Comparison of ENCODE assay signal across 28 mouse cellular contexts in the genomic region with DNA sequence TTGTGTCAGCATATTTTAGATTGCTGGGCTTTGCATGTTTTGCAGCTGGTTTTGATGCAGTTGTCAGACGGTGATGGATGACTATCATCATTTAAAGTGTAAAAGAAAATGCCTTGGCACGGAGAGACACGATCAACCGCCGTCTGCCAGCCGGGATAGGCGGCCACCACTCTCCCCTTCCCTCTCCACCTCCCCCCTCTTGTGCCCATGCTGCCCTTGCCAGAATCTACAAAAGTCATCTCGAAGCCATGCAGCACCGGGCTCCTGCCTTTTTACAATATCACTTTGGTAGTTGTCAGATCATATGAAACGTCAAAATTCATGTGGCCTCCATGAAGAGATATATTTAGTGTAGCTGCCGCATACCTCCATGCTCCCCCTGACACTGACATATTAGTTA.
DNase-seq lines count a peak whose midpoint lies in the region; ATAC-seq lines count a peak whose summit lies in the region.
"Had no signal": no experiment of that assay in that cellular context is flagged by ENCODE, and none has a peak within 500 bp of the region (broad histone marks: within the 10 kb centered on the region; RNA-seq: fewer than 3 reads in every experiment).

No protein-coding gene starts in this region.

- no peak overlapping the region for H3K9ac ChIP-seq in embryonic facial prominence, embryonic 14.5 days (ENCODE audit: low read depth, low read length)
- no peak overlapping the region for H3K9ac ChIP-seq in hindbrain, embryonic 14.5 days
- H3K9ac ChIP-seq: embryonic facial prominence, embryonic 12.5 days; heart, embryonic 15.5 days; limb, embryonic 13.5 days; liver, postnatal 0 days; midbrain, embryonic 13.5 days; stomach, embryonic 15.5 days had no signal

- no peaks in the 10 kb centered on the region; the same call in 1 of the 2 replicates for H3K27me3 ChIP-seq in embryonic facial prominence, embryonic 14.5 days (replicated peaks; ENCODE audit: control insufficient read depth, insufficient read depth, low read length)
- no peaks in the 10 kb centered on the region for H3K27me3 ChIP-seq in embryonic facial prominence, embryonic 10.5 days (replicated peaks; ENCODE audit: low read depth, poor library complexity, severe bottlenecking)
- H3K27me3 ChIP-seq in hindbrain, embryonic 14.5 days (ENCODE audit: control insufficient read depth, insufficient read depth, low read length) = no peaks in the 10 kb centered on the region
- no peaks in the 10 kb centered on the region; the same call in 1 of the 2 replicates for H3K27me3 ChIP-seq in hindbrain, embryonic 10.5 days (ENCODE audit: insufficient read depth, poor library complexity, severe bottlenecking)
- H3K27me3 ChIP-seq: embryonic facial prominence, embryonic 12.5 days; heart, embryonic 15.5 days; megakaryocyte, embryonic 14.5 days; stomach, embryonic 15.5 days had no signal

- ATAC-seq in embryonic facial prominence, embryonic 14.5 days (ENCODE audit: low read depth) = no peak
- no peak for ATAC-seq in hindbrain, embryonic 14.5 days (ENCODE audit: low FRiP score)
- ATAC-seq: activated CD4-positive, CD25-positive, alpha-beta regulatory T cell, adult 4 months; CD4-positive, CD25-positive, alpha-beta regulatory T cell, adult 4 months; intestine, postnatal 0 days; liver, postnatal 0 days; midbrain, embryonic 13.5 days had no signal

- no peak overlapping the region for H3K4me3 ChIP-seq in embryonic facial prominence, embryonic 14.5 days (ENCODE audit: low read depth, low read length)
- H3K4me3 ChIP-seq in embryonic facial prominence, embryonic 10.5 days = no peak overlapping the region
- no peak overlapping the region for H3K4me3 ChIP-seq in hindbrain, embryonic 14.5 days (replicated peaks; ENCODE audit: low read length)
- H3K4me3 ChIP-seq in hindbrain, embryonic 10.5 days = no peak overlapping the region
- H3K4me3 ChIP-seq: embryonic facial prominence, embryonic 12.5 days; forebrain, embryonic 10.5 days; heart, embryonic 10.5 days; heart, embryonic 15.5 days; limb, embryonic 13.5 days; megakaryocyte, embryonic 14.5 days; midbrain, embryonic 13.5 days; stomach, embryonic 15.5 days had no signal

- no peak overlapping the region for H3K27ac ChIP-seq in embryonic facial prominence, embryonic 14.5 days (replicated peaks; ENCODE audit: low read depth, low read length)
- no peak overlapping the region for H3K27ac ChIP-seq in embryonic facial prominence, embryonic 10.5 days (replicated peaks)
- no peak overlapping the region for H3K27ac ChIP-seq in hindbrain, embryonic 14.5 days
- H3K27ac ChIP-seq in hindbrain, embryonic 10.5 days = no peak overlapping the region
- H3K27ac ChIP-seq: embryonic facial prominence, embryonic 12.5 days; forebrain, embryonic 10.5 days; heart, embryonic 10.5 days; heart, embryonic 15.5 days; limb, embryonic 13.5 days; midbrain, embryonic 13.5 days; stomach, embryonic 15.5 days had no signal

- H3K4me2 ChIP-seq in embryonic facial prominence, embryonic 14.5 days (ENCODE audit: low read depth, low read length) = no peak overlapping the region
- H3K4me2 ChIP-seq in hindbrain, embryonic 14.5 days (replicated peaks) = 0 out of 2 replicates have a peak overlapping the region, but pooled peaks have one; percentile 19
- H3K4me2 ChIP-seq: embryonic facial prominence, embryonic 12.5 days; heart, embryonic 15.5 days; limb, embryonic 13.5 days; liver, embryonic 11.5 days; midbrain, embryonic 13.5 days; stomach, embryonic 15.5 days had no signal

- WGBS in embryonic facial prominence, embryonic 14.5 days = 58% methylated on average over 11 of the region's 11 CpGs
- 85% methylated on average over 11 of the region's 11 CpGs for WGBS in embryonic facial prominence, embryonic 10.5 days
- 43% methylated on average over 11 of the region's 11 CpGs for WGBS in hindbrain, embryonic 14.5 days
- WGBS in hindbrain, embryonic 10.5 days = 82% methylated on average over 11 of the region's 11 CpGs

- DNase-seq in embryonic facial prominence, embryonic 14.5 days (ENCODE audit: low spot score) = peak; percentile 29
- no peak for DNase-seq in embryonic facial prominence, embryonic 10.5 days (ENCODE audit: low spot score)
- no peak for DNase-seq in hindbrain, embryonic 14.5 days (ENCODE audit: low spot score)
- no peak for DNase-seq in hindbrain, embryonic 10.5 days (ENCODE audit: low spot score)
- peak; percentile 1 for DNase-seq in NIH3T3 (ENCODE audit: low read depth)
- peak; percentile 40 for DNase-seq in mesoderm, embryonic 11.5 days (ENCODE audit: low read depth, low spot score)
- DNase-seq in natural killer cell, adult 2 months (ENCODE audit: low spot score in 2 of 2) = no peak
- DNase-seq: adrenal gland, adult 8-10 months; cerebellum, adult 18-20 months; cerebellum, postnatal 36 days; gastrocnemius, postnatal 10 days; kidney, adult 9 months; kidney, postnatal 14 days; layer of hippocampus, adult 9-11 months; liver, postnatal 0 days; right cerebral cortex, postnatal 25 days had no signal

- no peaks in the 10 kb centered on the region for H3K36me3 ChIP-seq in embryonic facial prominence, embryonic 14.5 days (ENCODE audit: control insufficient read depth, insufficient read depth, low read length)
- H3K36me3 ChIP-seq in embryonic facial prominence, embryonic 10.5 days (replicated peaks) = no peaks in the 10 kb centered on the region
- H3K36me3 ChIP-seq in hindbrain, embryonic 14.5 days (replicated peaks; ENCODE audit: control insufficient read depth, insufficient read depth) = no peaks in the 10 kb centered on the region
- H3K36me3 ChIP-seq in hindbrain, embryonic 10.5 days = no peaks in the 10 kb centered on the region
- H3K36me3 ChIP-seq: embryonic facial prominence, embryonic 12.5 days; forebrain, embryonic 10.5 days; heart, embryonic 10.5 days; heart, embryonic 15.5 days; limb, embryonic 13.5 days; midbrain, embryonic 13.5 days; stomach, embryonic 15.5 days had no signal

- no peaks in the 10 kb centered on the region for H3K4me1 ChIP-seq in embryonic facial prominence, embryonic 14.5 days (ENCODE audit: control insufficient read depth, insufficient read depth, low read length)
- H3K4me1 ChIP-seq in embryonic facial prominence, embryonic 10.5 days = no peaks in the 10 kb centered on the region
- peaks cover 7% of the 10 kb centered on the region for H3K4me1 ChIP-seq in hindbrain, embryonic 14.5 days (replicated peaks; ENCODE audit: control insufficient read depth, insufficient read depth, low read length)
- H3K4me1 ChIP-seq in hindbrain, embryonic 10.5 days (replicated peaks) = no peaks in the 10 kb centered on the region; the same call in 1 of the 2 replicates
- H3K4me1 ChIP-seq: embryonic facial prominence, embryonic 12.5 days; heart, embryonic 10.5 days; limb, embryonic 13.5 days; megakaryocyte, embryonic 14.5 days; midbrain, embryonic 13.5 days; stomach, embryonic 15.5 days had no signal

- no peaks in the 10 kb centered on the region for H3K9me3 ChIP-seq in embryonic facial prominence, embryonic 14.5 days (ENCODE audit: control insufficient read depth, low read length)
- H3K9me3 ChIP-seq in embryonic facial prominence, embryonic 10.5 days = no peaks in the 10 kb centered on the region
- H3K9me3 ChIP-seq in hindbrain, embryonic 14.5 days (ENCODE audit: control insufficient read depth, low read length) = no peaks in the 10 kb centered on the region
- H3K9me3 ChIP-seq in hindbrain, embryonic 10.5 days = no peaks in the 10 kb centered on the region
- H3K9me3 ChIP-seq: embryonic facial prominence, embryonic 12.5 days; forebrain, embryonic 10.5 days; heart, embryonic 10.5 days; heart, embryonic 15.5 days; limb, embryonic 13.5 days; megakaryocyte, embryonic 14.5 days; midbrain, embryonic 13.5 days; stomach, embryonic 15.5 days had no signal

Comparison
In these comparisons a context has a peak if more than half of its experiments do, and no peak if none do; other contexts are left out.
1. DNase-seq: peak in embryonic facial prominence, embryonic 14.5 days (single experiment), NIH3T3 (single experiment) and mesoderm, embryonic 11.5 days (single experiment); none in embryonic facial prominence, embryonic 10.5 days (single experiment), hindbrain, embryonic 14.5 days (single experiment), hindbrain, embryonic 10.5 days (single experiment) and natural killer cell, adult 2 months (0 of 2).